In genomic region chr2:161425587-161425986, GRCm38 (mm10) we compare ENCODE assay signal across 13 mouse cellular contexts.
DNase-seq lines count a peak whose midpoint lies in the region; ATAC-seq and TF ChIP-seq lines count a peak whose summit lies in the region.
"Had no signal": no experiment of that assay in that cellular context is flagged by ENCODE, and none has a peak within 500 bp of the region (broad histone marks: within the 10 kb centered on the region; RNA-seq: fewer than 3 reads in every experiment).

No protein-coding gene starts in this region.

- H3K4me3 ChIP-seq in lung, embryonic 14.5 days (ENCODE audit: low read depth, low read length): no peak overlapping the region
- H3K4me3 ChIP-seq in hindbrain, postnatal 0 days (ENCODE audit: low read length): no peak overlapping the region
- H3K4me3 ChIP-seq: embryonic facial prominence, embryonic 12.5 days; hindbrain, embryonic 15.5 days; liver, embryonic 13.5 days; midbrain, embryonic 15.5 days had no signal

- no peak overlapping the region for H3K27ac ChIP-seq in lung, embryonic 14.5 days (ENCODE audit: low read depth)
- H3K27ac ChIP-seq in hindbrain, postnatal 0 days: no peak overlapping the region
- H3K27ac ChIP-seq: embryonic facial prominence, embryonic 12.5 days; hindbrain, embryonic 15.5 days; liver, embryonic 13.5 days; midbrain, embryonic 15.5 days had no signal

- ATAC-seq in lung, embryonic 14.5 days (ENCODE audit: insufficient read depth): no peak
- ATAC-seq in hindbrain, postnatal 0 days: no peak
- ATAC-seq: forebrain, embryonic 16.5 days; midbrain, embryonic 15.5 days had no signal

- H3K27me3 ChIP-seq in lung, embryonic 14.5 days (ENCODE audit: insufficient read depth, low read length): no peaks in the 10 kb centered on the region
- no peaks in the 10 kb centered on the region for H3K27me3 ChIP-seq in hindbrain, postnatal 0 days (ENCODE audit: insufficient read depth, low read length)
- H3K27me3 ChIP-seq: embryonic facial prominence, embryonic 12.5 days; hindbrain, embryonic 15.5 days; liver, embryonic 13.5 days; midbrain, embryonic 15.5 days had no signal

- H3K9me3 ChIP-seq in lung, embryonic 14.5 days (ENCODE audit: low read depth, low read length): no peaks in the 10 kb centered on the region
- no peaks in the 10 kb centered on the region for H3K9me3 ChIP-seq in hindbrain, postnatal 0 days (ENCODE audit: low read length)
- H3K9me3 ChIP-seq: embryonic facial prominence, embryonic 12.5 days; hindbrain, embryonic 15.5 days; liver, embryonic 13.5 days; midbrain, embryonic 15.5 days had no signal

- no peaks in the 10 kb centered on the region for H3K36me3 ChIP-seq in lung, embryonic 14.5 days (ENCODE audit: insufficient read depth)
- H3K36me3 ChIP-seq in hindbrain, postnatal 0 days (ENCODE audit: insufficient read depth, low read length): no peaks in the 10 kb centered on the region
- H3K36me3 ChIP-seq: embryonic facial prominence, embryonic 12.5 days; hindbrain, embryonic 15.5 days; liver, embryonic 13.5 days; midbrain, embryonic 15.5 days had no signal

- DNase-seq in lung, embryonic 14.5 days: peak; percentile 87
- DNase-seq in lung, adult 18-20 months: no peak
- peak; percentile 16 for DNase-seq in WW6 (ENCODE audit: low read depth, low spot score)
- peak; percentile 69 for DNase-seq in embryo, embryonic 11 days
- peak; percentile 63 for DNase-seq in mesoderm, embryonic 11.5 days (ENCODE audit: low read depth, low spot score)
- DNase-seq in frontal cortex, postnatal 36 days (ENCODE audit: low spot score in 2 of 2): no peak
- DNase-seq in hindbrain, postnatal 0 days (ENCODE audit: low spot score): no peak
- DNase-seq: liver, embryonic 13.5 days; spleen, adult 18-20 months had no signal

- WGBS in lung, embryonic 14.5 days: 21% methylated on average over 3 of the region's 3 CpGs
- 54% methylated on average over 3 of the region's 3 CpGs for WGBS in hindbrain, postnatal 0 days

- no peak for TF ChIP-seq CTCF in lung, embryonic 14.5 days (IDR thresholded peaks at IDR 0.05; ENCODE audit: low read depth)
- TF ChIP-seq CTCF in hindbrain, postnatal 0 days (IDR thresholded peaks at IDR 0.05; ENCODE audit: low read depth): no peak

- H3K4me2 ChIP-seq in lung, embryonic 14.5 days: no peak overlapping the region
- no peak overlapping the region for H3K4me2 ChIP-seq in hindbrain, postnatal 0 days (ENCODE audit: low read depth, low read length)
- H3K4me2 ChIP-seq: embryonic facial prominence, embryonic 12.5 days; hindbrain, embryonic 15.5 days; liver, embryonic 13.5 days; midbrain, embryonic 15.5 days had no signal

- H3K9ac ChIP-seq in lung, embryonic 14.5 days: no peak overlapping the region
- no peak overlapping the region for H3K9ac ChIP-seq in hindbrain, postnatal 0 days (replicated peaks; ENCODE audit: low read length)
- H3K9ac ChIP-seq: embryonic facial prominence, embryonic 12.5 days; hindbrain, embryonic 15.5 days; liver, embryonic 13.5 days; midbrain, embryonic 15.5 days had no signal

- H3K4me1 ChIP-seq in lung, embryonic 14.5 days (ENCODE audit: insufficient read depth): no peaks in the 10 kb centered on the region
- no peaks in the 10 kb centered on the region for H3K4me1 ChIP-seq in hindbrain, postnatal 0 days (ENCODE audit: insufficient read depth, low read length)
- H3K4me1 ChIP-seq: embryonic facial prominence, embryonic 12.5 days; hindbrain, embryonic 15.5 days; liver, embryonic 13.5 days; midbrain, embryonic 15.5 days had no signal

Comparison
In these comparisons a context has a peak if more than half of its experiments do, and no peak if none do; other contexts are left out.
1. DNase-seq: peak in lung, embryonic 14.5 days (single experiment), WW6 (single experiment), embryo, embryonic 11 days (single experiment) and mesoderm, embryonic 11.5 days (single experiment); none in lung, adult 18-20 months (0 of 2), frontal cortex, postnatal 36 days (0 of 2) and hindbrain, postnatal 0 days (single experiment).